Mouse (Mus musculus) stomach, postnatal 0 days (tissue): Measurements from ENCODE around the gene Cox15. TPM values are rescaled to one million over a fixed set of nuclear protein-coding genes. Genes with fewer than 3 reads are reported as not detected.
A peak's percentile ranks its signal among the peaks of the same experiment; 100 is the strongest.

Experiments used
- ATAC-seq: fragments of 200-750 bp; cut with Nextera tagmentation; 2 replicates; pipeline ENCODE4 v1.8.0; 2017; ENCODE audit not compliant: low FRiP score, low TSS enrichment
- DNase-seq: peaks from one replicate; pipeline ENCODE4 v3.0.0-alpha.2; 2016; ENCODE audit warnings: low spot score
- H3K27ac ChIP-seq: fragments of 300-500 bp; sonication (generic); replicated peaks from 2 replicates; pipeline ENCODE4 v1.5.1; 2014; ENCODE audit warnings: mild to moderate bottlenecking, control low read depth
- H3K27me3 ChIP-seq: fragments of 300-500 bp; sonication (generic); 2 replicates; pipeline ENCODE4 v1.6.1; 2014; ENCODE audit warnings: low read length; ENCODE audit not compliant: control insufficient read depth, insufficient read depth
- H3K36me3 ChIP-seq: fragments of 300-500 bp; sonication (generic); 2 replicates; pipeline ENCODE4 v1.6.1; 2014; ENCODE audit warnings: low read length, mixed read lengths; ENCODE audit not compliant: control insufficient read depth, insufficient read depth
- H3K4me1 ChIP-seq: fragments of 300-500 bp; sonication (generic); replicated peaks from 2 replicates; pipeline ENCODE4 v1.6.1; 2014; ENCODE audit warnings: antibody characterized with exemption; ENCODE audit not compliant: control insufficient read depth, insufficient read depth
- H3K4me2 ChIP-seq: fragments of 300-500 bp; sonication (generic); replicated peaks from 2 replicates; pipeline ENCODE4 v1.6.1; 2014; ENCODE audit warnings: low read depth, mild to moderate bottlenecking, control low read depth, moderate library complexity
- H3K4me3 ChIP-seq: fragments of 300-500 bp; sonication (generic); 2 replicates; pipeline ENCODE4 v1.5.1; 2014; ENCODE audit warnings: low read depth, low read length, control low read depth
- H3K9ac ChIP-seq: fragments of 300-500 bp; sonication (generic); 2 replicates; pipeline ENCODE4 v1.6.1; 2014; ENCODE audit warnings: mild to moderate bottlenecking, low read length, control low read depth, mixed read lengths
- H3K9me3 ChIP-seq: fragments of 300-500 bp; sonication (generic); 2 replicates; pipeline ENCODE4 v1.6.1; 2016; ENCODE audit warnings: low read length; ENCODE audit not compliant: control insufficient read depth
- CTCF ChIP-seq: IDR thresholded peaks from 2 replicates; pipeline ENCODE4 v1.5.1; 2016; ENCODE audit warnings: antibody characterized with exemption, low read depth, mild to moderate bottlenecking, moderate library complexity
- EP300 ChIP-seq: optimal IDR thresholded peaks from 2 replicates; pipeline ENCODE3; 2016; ENCODE audit warnings: antibody characterized with exemption
- WGBS: fragments of 180-500 bp; shearing (Covaris S2); extraction: QIAGEN DNeasy Blood & Tissue Kit; methylation state at CpG from one replicate; pipeline ENCODE4 v1.1.7; 2014; 5-methylcytosine and 5-hydroxymethylcytosine counted together
- polyA plus RNA-seq: library from polyadenylated mRNA; unstranded; fragments of >200 nt; fragmentation: Nextera tagmentation; extraction: Ambion mirVana; gene quantifications from 2 replicates; pipeline ENCODE4 v1.2.1, GENCODE M21; 2015

The Cox15 gene
- polyA plus RNA-seq, 1 experiment from 2014 or later, result 5.3 TPM

- Histone ChIP-seq H3K4me2 (no peak overlapping the region), H3K27ac (no peak overlapping the region), H3K36me3 (peaks cover 37% of the 10 kb centered on the region), H3K4me1 (no peaks in the 10 kb centered on the region), H3K9me3 (no peaks in the 10 kb centered on the region), H3K9ac (no peak overlapping the region), H3K4me3 (no peak overlapping the region), H3K27me3 (no peaks in the 10 kb centered on the region)
- TF ChIP-seq CTCF (no peak), EP300 (no peak)
- WGBS, result 96% methylated on average over 10 of the region's 10 CpGs
- DNase-seq (no peak), ATAC-seq (no peak)
These were observed 14.4 kb downstream of the Cox15 start for GRCm38 (mm10) chr19:43738409-43738808.

DNA sequence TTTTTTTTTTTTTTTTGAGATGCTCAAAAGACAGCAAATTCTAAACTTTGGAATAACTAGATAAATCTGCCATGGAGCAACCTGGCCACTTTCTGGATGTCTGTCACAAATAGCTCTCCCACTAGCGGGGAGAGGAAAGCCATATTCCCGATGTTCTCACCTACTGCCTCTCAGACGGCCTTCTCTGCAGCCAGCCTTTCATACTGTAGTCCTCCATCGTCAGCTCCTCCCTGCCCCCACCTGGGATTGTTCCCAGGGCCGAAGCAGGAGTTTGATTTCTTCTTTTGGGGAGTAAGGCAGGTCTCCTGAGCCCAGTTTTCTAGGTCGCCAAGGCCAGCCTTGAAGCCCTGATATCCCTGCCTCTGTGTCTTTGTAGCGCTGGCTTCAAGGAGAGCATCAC lies 21.6 kb downstream of the Cox15 start:
- H3K4me2 ChIP-seq, result no peak overlapping the region
- H3K9ac ChIP-seq, result no peak overlapping the region
- no peak for TF ChIP-seq EP300
- TF ChIP-seq CTCF, result no peak
- 71% methylated on average over 7 of the region's 7 CpGs for WGBS
- no peaks in the 10 kb centered on the region for H3K9me3 ChIP-seq
- H3K4me3 ChIP-seq, result no peak overlapping the region
- no peak overlapping the region for H3K27ac ChIP-seq
- peaks cover 28% of the 10 kb centered on the region for H3K36me3 ChIP-seq
- no peak for DNase-seq
- H3K27me3 ChIP-seq, result no peaks in the 10 kb centered on the region
- no peak for ATAC-seq
- no peaks in the 10 kb centered on the region for H3K4me1 ChIP-seq

DNA sequence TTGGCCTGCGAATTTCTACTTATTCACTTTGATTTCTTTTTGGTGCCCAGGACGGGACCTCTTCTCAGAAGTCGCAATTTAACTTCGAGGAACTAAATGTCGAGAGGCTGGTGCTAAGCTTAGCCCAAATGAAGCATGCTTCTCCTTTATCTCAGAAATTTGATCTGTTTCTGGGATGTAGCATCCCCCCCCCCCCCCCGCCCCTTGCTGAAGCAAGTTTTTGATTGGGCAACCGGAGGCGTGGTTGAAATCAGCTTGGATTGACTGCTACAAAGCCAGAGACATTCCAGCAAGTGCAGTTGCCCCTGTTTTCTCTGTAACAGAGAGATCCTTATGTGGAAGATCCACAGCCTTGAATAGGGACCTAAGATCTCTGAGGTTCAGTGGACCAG lies 22.8 kb downstream of the Cox15 start:
- TF ChIP-seq CTCF, result no peak
- TF ChIP-seq EP300, result no peak
- Histone ChIP-seq H3K9me3 (no peaks in the 10 kb centered on the region), H3K4me2 (peak overlapping the region; percentile 11; the same call in 1 of the 2 replicates), H3K4me3 (peak overlapping the region; percentile 15; the same call in 1 of the 2 replicates), H3K9ac (no peak overlapping the region), H3K4me1 (no peaks in the 10 kb centered on the region), H3K36me3 (peaks cover 28% of the 10 kb centered on the region), H3K27me3 (no peaks in the 10 kb centered on the region), H3K27ac (no peak overlapping the region)
- no peak for ATAC-seq
- 38% methylated on average over 8 of the region's 8 CpGs for WGBS
- DNase-seq, result no peak

- no peaks in the 10 kb centered on the region for H3K9me3 ChIP-seq
- no peak overlapping the region for H3K9ac ChIP-seq
- no peak for DNase-seq
- H3K4me3 ChIP-seq, result peak overlapping the region; percentile 15; the same call in 1 of the 2 replicates
- no peak for ATAC-seq
- H3K4me1 ChIP-seq, result no peaks in the 10 kb centered on the region
- no peaks in the 10 kb centered on the region for H3K27me3 ChIP-seq
- H3K4me2 ChIP-seq, result peak overlapping the region; percentile 11; the same call in 1 of the 2 replicates
- no peak for TF ChIP-seq EP300
- TF ChIP-seq CTCF, result no peak
- 54% methylated on average over 22 of the region's 22 CpGs for WGBS
- peaks cover 27% of the 10 kb centered on the region for H3K36me3 ChIP-seq
- no peak overlapping the region for H3K27ac ChIP-seq
These were observed 23.3 kb downstream of the Cox15 start for GRCm38 (mm10) chr19:43729296-43730036.

DNA sequence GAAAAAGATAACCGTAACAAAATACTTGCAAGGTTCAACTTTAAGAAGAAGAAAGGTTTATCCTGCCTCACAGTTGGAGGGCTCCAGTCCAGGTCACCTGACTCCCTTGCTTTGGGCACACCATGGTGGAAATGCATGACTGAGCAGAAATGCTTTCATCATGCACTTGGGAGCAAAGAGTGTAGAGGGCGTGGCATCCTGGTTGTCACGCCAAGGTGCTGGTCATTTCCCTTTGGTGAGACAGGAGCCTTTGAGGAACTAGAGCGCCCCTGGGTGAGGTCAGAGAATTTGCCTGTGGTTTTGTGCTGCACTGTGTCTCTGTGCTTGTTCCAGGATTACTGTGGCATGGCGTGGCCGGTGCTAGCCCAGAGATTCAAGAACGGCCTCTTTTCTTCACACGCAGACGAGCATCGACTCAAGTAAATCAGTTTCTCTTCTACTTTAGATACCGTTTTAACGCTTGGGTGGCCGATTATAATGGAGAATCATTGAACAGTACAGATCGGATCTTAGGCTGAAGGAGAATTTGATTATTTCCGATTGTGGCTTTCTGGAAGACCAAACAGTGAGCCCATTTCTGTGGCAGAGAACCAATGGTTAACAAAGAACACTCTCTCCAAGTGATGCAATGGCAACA lies 26.2 kb downstream of the Cox15 start:
- Histone ChIP-seq H3K9me3 (no peaks in the 10 kb centered on the region), H3K4me1 (no peaks in the 10 kb centered on the region), H3K36me3 (peaks cover 23% of the 10 kb centered on the region), H3K4me3 (no peak overlapping the region), H3K9ac (no peak overlapping the region), H3K27me3 (no peaks in the 10 kb centered on the region), H3K4me2 (no peak overlapping the region), H3K27ac (no peak overlapping the region)
- WGBS, result 91% methylated on average over 15 of the region's 15 CpGs
- ATAC-seq (peak; percentile 63), DNase-seq (no peak)
- TF ChIP-seq EP300 (no peak), CTCF (no peak)

DNA sequence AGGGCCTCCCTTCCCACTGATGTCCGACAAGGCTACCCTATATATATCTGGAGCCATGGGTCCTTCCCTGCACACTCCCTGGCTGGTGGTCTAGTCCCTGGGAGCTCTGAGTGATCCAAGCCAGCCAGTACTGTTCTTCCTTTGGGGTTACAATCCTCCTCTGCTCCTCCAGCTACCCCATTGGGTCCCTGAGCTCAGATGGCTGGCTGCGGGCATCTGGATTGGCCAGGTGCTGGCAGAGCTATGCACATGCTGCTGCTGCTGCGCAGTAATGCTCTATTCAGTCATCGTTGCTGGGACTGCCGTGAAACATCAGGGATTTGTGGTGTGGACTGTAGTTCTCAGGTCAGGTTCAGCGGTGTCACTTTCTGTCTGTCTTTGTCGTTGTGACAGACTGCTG lies 28.0 kb downstream of the Cox15 start:
- no peak overlapping the region for H3K9ac ChIP-seq
- no peak overlapping the region for H3K4me2 ChIP-seq
- H3K9me3 ChIP-seq, result no peaks in the 10 kb centered on the region
- no peak overlapping the region for H3K4me3 ChIP-seq
- no peak for DNase-seq
- no peaks in the 10 kb centered on the region for H3K27me3 ChIP-seq
- no peaks in the 10 kb centered on the region for H3K4me1 ChIP-seq
- H3K36me3 ChIP-seq, result peaks cover 23% of the 10 kb centered on the region
- no peak overlapping the region for H3K27ac ChIP-seq
- WGBS, result 88% methylated on average over 7 of the region's 7 CpGs
- no peak for ATAC-seq
- TF ChIP-seq CTCF, result no peak
- TF ChIP-seq EP300, result no peak
